Mouse (Mus musculus) testis, adult 2 months (tissue): Measurements from ENCODE around the gene Rbm33. TPM values are rescaled to one million over a fixed set of nuclear protein-coding genes. Genes with fewer than 3 reads are reported as not detected.

ENCODE experiments used
- H3K27ac ChIP-seq: fragments of 200-500 bp; 2 replicates; pipeline ENCODE4 v1.5.1; 2012; ENCODE audit warnings: low read depth, low read length; ENCODE audit not compliant: control insufficient read depth, insufficient read depth
- H3K27me3 ChIP-seq: fragments of 200-500 bp; 2 replicates; pipeline ENCODE4 v1.6.1; 2012; ENCODE audit warnings: mild to moderate bottlenecking, low read length, moderate library complexity; ENCODE audit not compliant: control insufficient read depth, insufficient read depth
- H3K36me3 ChIP-seq: fragments of 200-500 bp; 2 replicates; pipeline ENCODE4 v1.6.1; 2012; ENCODE audit warnings: mild to moderate bottlenecking, low read length; ENCODE audit not compliant: control insufficient read depth, insufficient read depth
- H3K4me1 ChIP-seq: fragments of 200-500 bp; 2 replicates; pipeline ENCODE4 v1.6.1; 2012; ENCODE audit warnings: low read length; ENCODE audit not compliant: control insufficient read depth, insufficient read depth
- H3K4me3 ChIP-seq: fragments of 200-500 bp; 2 replicates; pipeline ENCODE4 v1.5.1; 2012; ENCODE audit warnings: low read depth, mild to moderate bottlenecking, low read length, moderate library complexity, mixed read lengths; ENCODE audit not compliant: control insufficient read depth
- CTCF ChIP-seq: fragments of 200-500 bp; IDR thresholded peaks from 2 replicates; pipeline ENCODE4 v1.5.1; 2012; ENCODE audit warnings: low read depth, mild to moderate bottlenecking, inconsistent platforms, low read length, moderate library complexity; ENCODE audit not compliant: control insufficient read depth, insufficient read depth, insufficient replicate concordance
- POLR2A ChIP-seq: fragments of 200-500 bp; IDR thresholded peaks from 2 replicates; pipeline ENCODE4 v1.6.1; 2012; ENCODE audit warnings: low read depth, mild to moderate bottlenecking, inconsistent platforms, low read length, moderate library complexity; ENCODE audit not compliant: control insufficient read depth
- polyA plus RNA-seq: library from polyadenylated mRNA; depleted of rRNA; stranded (reverse); fragments of >200 nt; gene quantifications from 2 replicates; pipeline ENCODE4 v1.2.3, GENCODE M21; 2012

Gene Rbm33
- polyA plus RNA-seq, 1 experiment: 17.0 TPM

- no peak overlapping the region for H3K27ac ChIP-seq
- H3K4me1 ChIP-seq: no peaks in the 10 kb centered on the region
- H3K4me3 ChIP-seq: no peak overlapping the region
- TF ChIP-seq CTCF: no peak
- TF ChIP-seq POLR2A: no peak
- H3K27me3 ChIP-seq: no peaks in the 10 kb centered on the region
- H3K36me3 ChIP-seq: no peaks in the 10 kb centered on the region
These were observed 25.6 kb upstream of the Rbm33 start for GRCm38 (mm10) chr5:28291118-28291850.

GRCm38 (mm10) chr5:28292281-28292680 lies 24.6 kb upstream of the Rbm33 start:
- Histone ChIP-seq H3K4me3 (no peak overlapping the region), H3K27me3 (no peaks in the 10 kb centered on the region), H3K27ac (no peak overlapping the region), H3K4me1 (no peaks in the 10 kb centered on the region), H3K36me3 (no peaks in the 10 kb centered on the region)
- TF ChIP-seq POLR2A: no peak
- no peak for TF ChIP-seq CTCF

GRCm38 (mm10) chr5:28293990-28294389 lies 22.9 kb upstream of the Rbm33 start:
- TF ChIP-seq CTCF: peak; percentile 100
- no peak for TF ChIP-seq POLR2A
- Histone ChIP-seq H3K27me3 (no peaks in the 10 kb centered on the region), H3K4me1 (no peaks in the 10 kb centered on the region), H3K4me3 (no peak overlapping the region), H3K36me3 (no peaks in the 10 kb centered on the region), H3K27ac (no peak overlapping the region)

- Histone ChIP-seq H3K27ac (no peak overlapping the region), H3K36me3 (no peaks in the 10 kb centered on the region), H3K27me3 (no peaks in the 10 kb centered on the region), H3K4me1 (no peaks in the 10 kb centered on the region), H3K4me3 (no peak overlapping the region)
- TF ChIP-seq POLR2A (no peak), CTCF (no peak)
These were observed 18.8 kb upstream of the Rbm33 start for GRCm38 (mm10) chr5:28298161-28298560.

GRCm38 (mm10) chr5:28298693-28299092 lies 18.2 kb upstream of the Rbm33 start:
- Histone ChIP-seq H3K27me3 (no peaks in the 10 kb centered on the region), H3K36me3 (no peaks in the 10 kb centered on the region), H3K4me1 (no peaks in the 10 kb centered on the region), H3K4me3 (no peak overlapping the region), H3K27ac (no peak overlapping the region)
- TF ChIP-seq POLR2A: no peak
- no peak for TF ChIP-seq CTCF

- TF ChIP-seq POLR2A: no peak
- no peak for TF ChIP-seq CTCF
- Histone ChIP-seq H3K36me3 (no peaks in the 10 kb centered on the region), H3K27me3 (no peaks in the 10 kb centered on the region), H3K4me3 (no peak overlapping the region), H3K27ac (no peak overlapping the region), H3K4me1 (no peaks in the 10 kb centered on the region)
These were observed 17.6 kb upstream of the Rbm33 start for GRCm38 (mm10) chr5:28299346-28299745.

GRCm38 (mm10) chr5:28302671-28303070 lies 14.2 kb upstream of the Rbm33 start:
- Histone ChIP-seq H3K27ac (no peak overlapping the region), H3K27me3 (no peaks in the 10 kb centered on the region), H3K4me3 (no peak overlapping the region), H3K36me3 (no peaks in the 10 kb centered on the region), H3K4me1 (no peaks in the 10 kb centered on the region)
- TF ChIP-seq CTCF (no peak), POLR2A (no peak)
